Mouse (Mus musculus): ENCODE data around the gene Txndc5. TPM values are rescaled to one million over a fixed set of nuclear protein-coding genes. Genes with fewer than 3 reads are reported as not detected.

Gene Txndc5
- polyA plus RNA-seq (2014; fragmentation: Illumina TruSeq; extraction: RNeasy Lipid Tissue Mini Kit (QIAGEN cat#74804); ENCODE audit: low read depth, low replicate concordance), result 65.5 TPM

GRCm38 (mm10) chr13:38528687-38529294, at the start of gene Txndc5:
TSS of gene Txndc5 (minus strand) at chr13:38528824.

Other genes with a start within 250 kb of the Txndc5 start
- gene Bmp6, start 183.7 kb downstream of the Txndc5 start, polyA plus RNA-seq (2014; fragmentation: Illumina TruSeq; extraction: RNeasy Lipid Tissue Mini Kit (QIAGEN cat#74804); ENCODE audit: low read depth, low replicate concordance), result 3.3 TPM
- 4.4 TPM for gene Bloc1s5, start 106.3 kb upstream of the Txndc5 start, polyA plus RNA-seq (2014; fragmentation: Illumina TruSeq; extraction: RNeasy Lipid Tissue Mini Kit (QIAGEN cat#74804); ENCODE audit: low read depth, low replicate concordance)
- gene Eef1e1, start 130.2 kb upstream of the Txndc5 start, polyA plus RNA-seq (2014; fragmentation: Illumina TruSeq; extraction: RNeasy Lipid Tissue Mini Kit (QIAGEN cat#74804); ENCODE audit: low read depth, low replicate concordance), result 20.9 TPM